Mouse (Mus musculus): ENCODE results near the gene Gm28372.

Gene Gm28372

DNA sequence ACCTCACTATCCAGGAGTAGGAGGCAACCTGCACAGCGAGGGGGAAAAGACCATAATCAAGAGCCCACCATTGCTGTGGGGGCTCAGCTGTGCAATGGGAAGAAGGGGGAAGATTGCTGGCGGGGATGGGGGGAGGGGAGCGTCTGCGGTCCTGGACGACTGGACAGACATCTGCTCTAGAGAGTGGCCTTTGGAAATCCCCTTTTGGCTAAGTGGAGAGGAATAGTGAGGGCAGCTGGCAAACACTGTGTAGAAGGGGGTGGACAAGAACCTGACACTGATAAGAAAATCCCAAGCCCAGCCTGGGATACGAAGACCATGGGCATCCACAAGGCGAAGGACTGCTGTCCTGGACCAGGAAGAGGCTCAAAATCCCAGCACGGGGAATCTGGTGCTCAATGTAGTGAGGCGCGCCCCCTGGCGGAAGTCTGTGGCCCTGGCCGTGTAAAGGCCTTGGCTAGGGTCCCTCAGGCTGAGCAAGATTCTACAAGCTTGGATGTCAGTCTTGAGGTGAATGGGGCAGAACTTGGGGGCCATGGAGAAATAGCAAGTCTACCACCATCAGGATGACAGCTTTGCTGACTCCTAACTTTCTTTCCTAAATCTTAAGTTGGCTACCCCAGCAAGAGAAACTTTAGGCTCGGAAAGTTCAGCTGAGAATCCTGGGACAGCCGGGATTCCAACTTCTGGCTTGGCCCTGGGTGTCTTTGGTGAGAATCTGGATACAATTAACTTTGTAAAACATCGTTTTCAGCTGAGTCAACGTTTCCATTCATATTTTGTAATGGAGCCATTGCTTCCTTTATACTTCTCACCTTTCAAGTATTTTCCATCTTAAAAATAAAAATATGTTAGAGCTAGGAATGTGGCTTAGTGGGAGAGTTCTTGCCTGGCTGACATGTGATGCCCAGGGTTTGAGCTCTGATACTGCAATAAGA is 6.8 kb downstream of the Gm28372 start:
- DNase-seq (ENCODE audit: low spot score in 2 of 2): peak in 1 of 2 experiments; percentile 69

DNA sequence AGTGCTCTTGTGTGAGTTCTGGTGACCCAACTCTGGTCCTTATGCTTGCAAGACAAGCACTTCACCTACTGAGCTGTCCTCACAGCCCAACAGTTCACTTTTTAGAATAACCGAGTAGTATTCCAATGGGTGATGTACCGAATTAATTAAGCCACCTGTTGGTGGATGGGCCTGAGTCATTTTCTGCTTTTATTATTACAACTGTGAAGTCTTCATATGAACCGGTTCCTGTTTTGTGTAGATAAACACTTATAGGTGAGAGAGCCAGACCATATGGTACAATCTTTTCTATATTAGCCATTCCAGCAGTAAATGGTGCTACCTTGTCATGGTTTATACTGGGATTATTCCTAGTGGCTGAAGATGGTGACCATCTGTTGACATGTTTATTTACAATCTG is 7.7 kb downstream of the Gm28372 start:
- no peak for DNase-seq (ENCODE audit: low spot score in 2 of 2)

DNA sequence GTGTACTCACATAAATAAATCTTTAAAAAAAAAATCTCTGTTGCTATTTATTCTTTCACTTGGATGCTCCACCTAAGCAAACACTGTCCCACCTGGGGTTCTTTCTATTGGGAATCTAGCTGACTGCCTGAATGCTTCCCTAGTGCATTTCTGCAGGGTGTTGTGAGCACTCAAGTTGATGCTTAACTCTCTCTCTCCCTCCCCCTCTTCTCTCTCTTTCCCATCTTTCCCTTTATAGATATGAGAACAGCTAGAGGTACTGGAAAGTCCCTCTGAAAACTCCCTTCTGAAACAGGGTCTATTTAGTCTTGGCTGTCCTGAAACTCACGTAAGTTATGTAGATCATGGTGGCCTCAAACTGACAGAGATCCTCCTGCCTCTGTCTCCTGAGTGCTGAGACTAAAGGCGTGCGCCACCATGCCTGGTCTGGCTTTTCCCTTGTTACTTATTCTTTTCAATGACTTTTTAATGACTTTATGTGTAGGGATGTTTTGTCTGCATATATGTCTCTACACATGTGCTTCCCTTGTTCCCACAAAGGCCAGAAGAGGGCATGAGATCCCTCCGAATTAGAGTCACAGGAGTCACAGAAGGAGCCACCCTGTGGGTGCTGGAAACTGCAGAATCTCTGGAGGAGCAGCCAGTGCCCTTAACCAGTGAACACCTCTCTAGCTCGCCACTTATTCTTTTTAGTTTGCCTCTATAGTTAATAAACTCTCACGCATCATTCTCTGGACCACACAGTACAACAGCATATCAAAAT is 9.2 kb downstream of the Gm28372 start:
- no peak for DNase-seq (ENCODE audit: low spot score in 2 of 2)

DNA sequence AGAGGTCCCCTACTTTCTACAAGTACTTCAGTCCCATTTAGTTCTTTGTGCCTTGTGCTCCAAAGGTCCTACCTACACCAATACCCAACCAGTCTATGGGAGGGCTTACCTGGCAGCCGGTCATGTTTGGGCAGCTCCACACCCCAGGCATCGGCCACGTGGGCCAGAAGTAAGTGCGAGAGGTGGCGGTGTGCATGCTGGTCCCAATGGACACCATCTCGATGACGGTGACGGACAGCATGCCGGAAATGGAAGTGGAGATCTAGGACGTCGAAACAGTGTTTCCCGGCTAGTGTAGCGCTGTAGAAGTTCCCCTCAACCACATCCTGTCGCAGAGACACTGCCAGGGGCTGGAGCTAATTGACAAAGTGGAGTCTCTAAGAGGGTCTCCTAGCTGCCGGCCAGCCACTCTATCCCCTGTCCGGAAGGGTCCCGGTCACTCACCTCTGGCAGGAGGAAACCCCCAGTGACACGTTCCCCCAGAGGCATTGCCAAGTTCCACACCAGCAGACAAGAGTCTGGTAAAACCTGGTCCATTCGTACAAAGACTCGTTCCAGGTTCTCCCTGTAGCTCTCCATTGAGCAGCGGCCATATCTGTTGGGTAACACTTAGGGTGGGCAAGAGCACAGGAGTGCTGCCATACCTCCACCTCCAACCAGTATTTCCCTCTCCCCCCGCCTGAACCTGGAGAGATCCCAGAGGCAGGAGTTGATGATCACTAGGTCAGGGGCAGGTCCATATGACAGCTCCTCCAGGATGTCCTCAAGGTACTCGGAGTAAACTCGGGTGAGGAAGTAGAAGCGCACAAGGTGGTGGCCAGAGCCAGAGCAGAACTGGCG is 17.0 kb downstream of the Gm28372 start:
- no peak for DNase-seq (ENCODE audit: low spot score in 2 of 2)

DNA sequence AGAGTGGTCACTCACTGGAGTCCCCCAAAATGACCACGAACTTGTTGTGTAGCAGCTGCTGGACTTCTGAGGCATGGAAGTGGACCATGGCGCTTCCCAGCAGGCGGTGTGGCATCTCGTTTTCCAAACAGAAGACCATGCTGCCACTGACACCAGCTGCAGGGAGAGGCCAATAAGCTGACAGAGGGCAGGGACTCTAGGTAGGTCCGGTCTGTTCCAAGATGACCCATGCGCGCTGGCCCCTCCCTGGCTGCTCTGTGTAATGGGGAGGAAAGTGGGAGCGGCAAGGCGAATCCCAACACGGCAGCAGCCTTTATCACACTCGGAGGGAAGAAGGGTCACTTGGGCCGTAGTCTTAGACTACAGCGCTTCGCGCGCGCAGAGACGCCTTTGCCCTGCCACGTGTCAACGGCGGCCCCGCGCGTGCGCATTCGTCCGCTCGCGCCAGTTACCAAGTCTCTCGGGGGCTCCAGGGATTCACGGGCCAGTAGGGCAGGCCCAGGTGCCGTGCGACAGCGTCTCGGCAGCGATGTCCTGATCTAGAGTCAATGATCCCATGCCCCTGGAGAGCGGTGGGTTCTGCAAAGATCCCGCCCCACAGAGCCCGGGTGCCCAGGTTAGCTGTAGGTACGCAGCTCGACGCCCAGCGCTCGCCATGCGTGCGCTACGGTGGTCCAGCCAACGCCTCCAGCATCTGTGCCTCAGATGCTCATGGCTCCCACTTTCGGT is 18.5 kb downstream of the Gm28372 start:
- DNase-seq (ENCODE audit: low spot score in 2 of 2): peak; percentile 62 to 79

DNA sequence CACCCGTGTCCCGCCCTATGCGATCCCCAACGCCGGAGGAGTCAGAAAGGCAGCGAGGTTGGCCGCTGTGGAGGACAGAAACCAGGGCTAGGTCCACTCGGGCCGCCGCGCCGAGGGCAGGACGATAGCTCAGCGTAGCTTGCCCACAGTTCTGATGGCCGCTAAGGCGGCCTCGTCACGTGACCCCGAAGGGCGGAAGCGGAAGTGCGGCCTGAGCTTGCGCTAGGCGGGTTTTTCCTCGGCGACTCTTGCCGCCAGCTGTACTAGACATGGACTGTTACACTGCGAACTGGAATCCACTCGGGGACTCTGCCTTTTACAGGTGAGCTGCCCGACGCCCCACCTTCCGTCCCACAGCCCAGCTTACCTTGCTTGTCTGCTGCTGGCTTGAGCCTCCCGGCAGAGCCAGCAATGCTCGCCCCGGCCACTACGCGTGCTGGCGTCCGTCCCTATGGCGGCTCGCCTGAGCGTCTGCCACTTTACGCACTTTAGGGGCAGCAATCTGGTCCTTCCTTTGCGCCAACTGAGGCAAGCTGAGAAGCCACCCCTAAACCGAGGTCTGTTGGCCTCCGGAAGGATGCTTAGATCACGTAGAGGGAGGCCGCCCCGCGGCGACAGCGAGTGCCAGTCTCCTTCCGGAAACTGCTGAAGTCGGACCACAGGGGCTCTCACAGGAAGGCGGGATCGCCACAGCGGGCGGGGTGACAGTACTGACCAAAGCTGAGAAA is 19.3 kb downstream of the Gm28372 start, which contains the start of the genes Vps16 and Pced1a:
Gene Vps16 (plus strand): TSS at position 214 of the 728 bp plus-strand sequence.
Gene Pced1a (minus strand): TSS at position 576 of the 728 bp plus-strand sequence.
- DNase-seq (ENCODE audit: low spot score in 2 of 2): peak; percentile 86 to 92

DNA sequence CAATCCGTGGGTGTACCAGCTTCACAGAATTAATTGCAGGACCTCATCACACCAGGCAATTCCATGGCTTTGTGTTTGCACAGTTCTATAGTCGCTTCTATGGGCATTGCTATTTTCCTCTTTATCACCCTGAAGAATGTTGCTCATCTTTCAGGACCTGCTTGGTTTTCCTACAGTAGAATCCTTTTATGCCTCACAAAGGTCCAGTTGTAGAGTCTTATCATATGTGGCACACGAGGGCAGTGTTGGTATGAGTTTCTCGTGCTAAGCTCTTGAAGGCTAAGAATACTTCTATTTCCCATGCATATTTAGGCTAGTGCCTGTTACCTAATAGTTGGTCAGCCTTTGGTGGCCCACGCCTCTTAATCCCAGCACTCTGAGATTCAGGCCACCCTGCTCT is 20.1 kb downstream of the Gm28372 start:
- no peak for DNase-seq (ENCODE audit: low spot score in 2 of 2)

DNA sequence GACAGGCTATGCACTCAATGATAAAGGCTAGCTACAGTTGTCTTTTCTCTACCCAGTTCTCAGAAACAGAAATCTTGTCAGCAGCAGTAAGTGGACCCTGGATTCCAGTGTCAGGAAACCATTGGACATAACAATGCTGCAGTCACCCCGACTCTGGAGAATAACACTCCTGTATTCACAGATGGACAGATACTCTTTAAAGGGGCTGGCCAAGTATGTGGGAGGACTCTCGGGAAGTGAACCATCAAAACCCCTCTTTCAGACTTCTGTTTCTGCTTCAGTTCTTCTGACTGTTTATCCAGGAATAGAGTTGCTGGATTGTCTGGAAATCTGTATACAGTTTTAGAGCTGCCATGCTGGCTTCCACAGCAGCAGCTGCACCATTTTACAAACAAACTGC is 24.8 kb downstream of the Gm28372 start:
- no peak for DNase-seq (ENCODE audit: low spot score in 2 of 2)

DNA sequence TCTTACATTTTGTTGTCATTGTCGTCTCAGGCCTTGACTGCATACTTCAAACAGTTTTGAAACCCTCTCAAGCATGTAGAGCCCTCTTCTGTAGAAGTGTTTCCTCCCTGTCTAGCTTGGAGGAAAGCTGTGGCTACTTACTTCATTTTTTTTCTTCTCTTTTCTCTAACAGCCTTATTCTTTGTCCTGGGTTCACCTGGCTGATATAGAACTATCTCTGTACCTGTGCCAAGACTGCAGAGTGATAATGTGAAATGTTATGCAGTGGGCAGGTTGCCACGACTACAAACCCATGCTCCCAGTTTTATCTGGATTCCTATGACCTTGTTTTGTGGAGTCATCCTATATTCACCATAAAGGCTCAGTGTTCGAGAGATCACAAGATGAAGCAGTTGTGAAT is 25.4 kb downstream of the Gm28372 start:
- no peak for DNase-seq (ENCODE audit: low spot score in 2 of 2)

DNA sequence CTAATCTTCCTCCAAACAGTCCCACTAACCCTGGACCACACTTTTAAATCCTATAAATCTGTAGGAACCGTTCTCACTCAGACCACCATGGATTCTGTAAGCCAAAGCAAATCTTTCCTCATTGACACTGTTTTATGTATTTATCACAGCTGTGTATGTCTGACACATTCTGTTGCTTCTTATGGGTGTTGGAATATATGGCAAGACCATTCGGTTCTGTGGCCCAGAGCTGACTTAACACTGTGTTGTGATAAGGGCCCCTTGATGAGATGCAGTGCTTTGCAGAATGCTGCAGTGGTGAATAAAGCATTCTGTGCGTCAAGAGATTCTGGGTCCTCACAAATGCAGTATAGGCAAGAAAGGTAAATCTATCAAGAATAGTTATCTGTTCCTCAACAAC is 27.1 kb downstream of the Gm28372 start:
- no peak for DNase-seq (ENCODE audit: low spot score in 2 of 2)

DNA sequence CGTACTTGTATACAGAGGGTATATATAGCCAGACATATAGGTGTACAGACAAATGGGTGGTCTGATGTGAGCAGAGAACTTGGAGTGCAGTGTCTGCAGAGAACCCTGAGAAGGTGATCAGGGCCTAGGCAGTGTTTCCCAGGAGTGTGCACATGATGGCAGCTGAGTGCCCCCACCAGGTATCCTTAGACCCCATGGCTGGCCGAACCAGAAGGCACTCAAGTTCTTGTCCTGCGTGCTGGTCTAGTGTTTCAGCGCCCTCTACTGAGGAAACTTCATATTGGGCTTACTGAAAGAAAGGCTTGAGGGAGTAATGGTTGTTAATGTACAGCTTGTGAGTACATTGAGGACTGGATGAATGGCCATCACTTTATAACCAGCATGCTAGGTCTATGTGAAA is 28.1 kb downstream of the Gm28372 start:
- DNase-seq (ENCODE audit: low spot score in 2 of 2): no peak

DNA sequence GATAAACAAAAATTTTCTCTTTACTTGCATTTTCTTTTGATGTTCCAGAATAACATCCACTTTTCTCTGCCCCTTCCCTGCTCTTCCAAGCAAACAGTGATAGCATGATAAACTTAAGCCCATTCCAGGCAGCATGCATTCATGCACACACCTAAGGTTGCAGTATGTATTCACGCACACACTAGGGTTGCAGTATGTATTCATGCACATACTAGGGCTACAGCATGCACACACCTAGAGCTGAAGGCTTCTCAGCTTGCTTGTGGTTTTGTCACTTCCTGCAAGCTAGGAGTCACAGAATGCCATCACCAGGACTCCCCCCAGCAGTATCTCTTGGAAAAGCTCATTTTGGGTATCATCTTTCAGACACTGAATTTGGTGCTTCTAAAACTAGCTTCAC is 31.7 kb downstream of the Gm28372 start:
- no peak for DNase-seq (ENCODE audit: low spot score in 2 of 2)

DNA sequence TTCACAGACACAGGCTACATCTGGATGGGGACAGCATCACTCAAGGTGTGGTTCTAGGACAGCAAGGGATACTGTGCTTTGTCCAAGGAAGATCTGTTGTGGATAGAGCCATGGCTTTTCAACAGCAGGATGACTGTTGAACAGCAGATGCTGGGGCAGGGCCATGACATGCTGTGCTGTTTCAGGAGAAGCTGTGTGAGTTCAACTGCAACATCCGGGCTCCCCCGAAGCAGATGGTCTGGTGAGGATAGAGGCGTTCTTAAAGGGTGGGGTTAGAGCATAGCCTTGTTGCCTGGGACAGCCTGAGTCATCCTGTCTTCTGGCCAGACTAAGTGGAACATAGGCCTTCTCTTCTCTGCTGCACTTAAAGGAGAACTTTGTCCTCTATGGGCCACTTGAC is 33.8 kb downstream of the Gm28372 start:
- no peak for DNase-seq (ENCODE audit: low spot score in 2 of 2)

DNA sequence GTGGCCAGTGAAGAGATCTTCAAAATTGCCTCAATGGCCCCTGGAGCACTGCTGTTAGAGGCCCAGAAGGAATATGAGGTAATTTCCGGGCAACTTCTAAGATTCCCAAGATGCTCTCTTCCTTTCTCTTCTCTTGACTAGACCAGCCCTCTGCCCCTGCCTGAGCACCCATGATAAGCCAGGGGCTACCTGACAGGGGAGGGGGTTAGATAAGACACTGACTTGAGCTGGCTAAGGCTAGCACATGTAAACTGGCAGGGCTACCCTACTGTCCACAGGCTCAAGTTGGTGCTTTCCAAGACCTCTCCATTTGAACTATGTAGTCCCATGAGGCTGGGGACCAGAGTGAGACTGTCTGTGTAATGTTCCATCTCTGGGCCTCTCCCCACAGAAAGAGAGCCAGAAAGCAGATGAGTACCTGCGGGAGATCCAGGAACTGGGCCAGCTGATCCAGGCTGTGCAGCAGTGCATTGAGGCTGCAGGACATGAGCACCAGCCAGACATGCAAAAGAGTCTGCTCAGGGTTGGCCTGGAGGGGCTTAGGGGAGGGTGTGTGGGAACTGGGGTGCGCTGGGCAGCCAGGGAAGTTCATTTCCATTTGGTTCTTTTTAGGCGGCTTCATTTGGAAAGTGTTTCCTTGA is 34.9 kb downstream of the Gm28372 start:
- no peak for DNase-seq (ENCODE audit: low spot score in 2 of 2)

DNA sequence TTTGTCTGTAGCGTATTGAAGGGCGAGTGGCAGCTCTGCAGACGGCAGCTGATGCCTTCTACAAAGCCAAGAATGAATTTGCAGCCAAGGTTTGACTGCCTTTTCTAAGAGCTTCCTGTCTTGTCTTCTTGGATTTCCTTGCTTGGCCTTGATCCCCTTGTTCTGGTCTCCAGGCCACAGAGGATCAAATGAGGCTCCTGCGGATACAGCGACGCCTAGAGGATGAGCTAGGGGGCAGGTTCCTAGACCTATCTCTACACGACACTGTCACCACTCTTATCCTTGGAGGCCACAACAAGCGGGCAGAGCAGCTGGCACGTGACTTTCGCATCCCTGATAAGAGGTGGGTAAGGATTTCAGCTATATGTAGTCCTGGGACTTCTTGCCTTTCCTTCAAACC is 37.1 kb downstream of the Gm28372 start:
- DNase-seq (ENCODE audit: low spot score in 2 of 2): no peak

DNA sequence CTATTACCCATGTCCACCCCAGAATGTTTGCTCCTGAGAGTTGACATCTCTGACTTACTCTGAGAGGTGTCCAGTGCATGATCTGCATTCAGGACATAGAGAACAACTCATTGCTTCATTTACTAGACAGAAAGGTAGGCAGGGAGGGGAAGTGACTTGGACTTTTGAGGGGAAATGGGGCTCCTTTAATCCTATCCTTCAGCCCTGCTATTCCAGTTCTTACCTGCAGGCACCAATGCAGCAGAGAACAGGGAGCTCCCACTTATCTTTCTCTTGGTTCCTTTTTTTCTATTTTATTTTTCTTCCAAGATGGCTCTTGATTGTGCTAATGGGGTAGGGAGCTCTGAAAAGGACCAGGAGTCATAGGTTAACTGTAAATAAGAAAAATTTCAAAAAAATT is 43.4 kb downstream of the Gm28372 start:
- no peak for DNase-seq (ENCODE audit: low spot score in 2 of 2)

DNA sequence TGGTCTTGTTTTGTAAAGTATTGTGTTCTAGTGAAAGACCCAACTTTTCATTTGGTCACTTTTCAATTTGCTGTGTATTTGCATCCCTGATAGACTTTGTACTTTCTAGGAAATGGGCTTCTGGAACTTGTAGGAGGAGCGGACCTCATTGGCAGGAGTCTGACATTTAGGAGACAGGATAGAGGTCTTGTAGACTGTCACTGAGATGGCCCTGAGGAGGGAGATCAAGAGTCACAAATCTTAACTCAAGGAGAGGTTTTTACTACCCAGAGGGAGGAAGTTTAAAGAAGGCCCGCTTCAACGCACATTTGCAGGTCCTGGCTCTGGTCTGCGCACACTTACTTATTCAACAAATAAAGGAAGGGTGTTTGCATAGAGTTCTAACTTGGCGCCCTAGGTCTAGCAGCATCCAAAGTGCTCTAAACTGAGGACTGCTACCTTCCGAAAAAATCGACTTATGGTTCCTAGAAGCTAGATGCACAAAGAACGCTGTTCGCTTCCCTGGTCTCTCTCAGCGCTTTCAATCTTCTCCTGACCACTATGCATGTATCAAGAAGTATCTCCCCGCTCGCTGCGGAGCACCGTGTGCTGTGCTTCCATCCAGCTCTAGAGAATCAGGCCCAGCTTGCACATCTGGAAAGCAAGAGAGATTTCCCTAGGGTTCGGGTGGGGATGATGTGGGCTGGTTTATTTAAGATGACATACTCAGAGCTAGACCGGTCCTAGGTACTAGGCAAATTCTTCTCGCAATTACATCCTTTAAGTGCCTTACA is 44.2 kb downstream of the Gm28372 start:
- no peak for DNase-seq (ENCODE audit: low spot score in 2 of 2)

DNA sequence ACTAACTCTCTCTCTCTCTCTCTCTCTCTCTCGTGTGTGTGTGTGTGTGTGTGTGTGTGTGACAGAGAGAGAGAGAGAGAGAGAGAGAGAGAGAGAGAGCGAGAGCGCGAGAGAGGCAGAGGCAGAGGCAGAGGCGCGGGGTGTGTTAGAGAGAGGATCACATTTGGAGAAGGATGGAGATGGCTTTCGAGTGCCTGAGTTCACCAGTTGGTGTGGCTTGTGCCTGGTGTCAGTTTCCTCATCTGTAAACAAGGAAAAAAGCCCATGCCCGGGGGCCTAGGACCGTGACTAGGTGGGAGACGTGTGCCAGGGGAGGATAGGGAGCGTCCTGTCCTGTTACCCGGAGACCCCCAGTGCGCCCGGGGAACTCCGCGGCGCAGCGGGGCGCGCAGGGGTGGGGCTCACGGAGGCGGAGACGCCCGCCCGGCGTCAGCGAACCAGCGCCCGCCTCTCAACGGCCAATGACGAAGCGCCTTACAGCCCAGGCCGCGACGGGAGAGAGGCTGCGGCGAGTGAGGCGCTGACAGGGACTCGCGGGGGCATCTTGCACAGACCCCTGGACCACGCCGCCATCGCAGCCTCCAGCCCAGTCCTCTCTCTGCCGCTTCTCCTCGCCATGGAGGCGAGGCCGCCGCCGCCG is 44.9 kb downstream of the Gm28372 start, which contains the start of gene Ptpra:
Gene Ptpra (plus strand): TSS at position 485 of the 640 bp plus-strand sequence.
- peak; percentile 79 to 92 for DNase-seq (ENCODE audit: low spot score in 2 of 2)

DNA sequence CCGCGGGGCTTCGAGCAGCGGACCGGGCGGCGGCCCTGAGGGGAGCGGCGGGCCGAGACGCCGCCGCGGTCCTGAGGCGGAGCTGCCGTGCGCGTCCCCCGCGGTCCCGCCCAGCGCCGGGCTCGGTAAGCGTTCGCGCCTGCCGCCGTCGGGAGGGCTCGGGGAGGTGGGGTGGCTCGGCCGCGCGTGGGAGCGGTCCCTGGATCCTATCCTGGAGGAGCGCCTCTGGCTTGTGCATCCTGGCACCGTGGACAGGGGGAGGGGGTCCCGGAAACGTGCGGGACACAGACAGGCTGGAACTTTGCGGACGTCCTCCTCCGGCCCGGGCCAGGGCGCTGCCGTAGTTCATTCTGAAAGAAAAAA is 45.4 kb downstream of the Gm28372 start:
- DNase-seq (ENCODE audit: low spot score in 2 of 2): peak; percentile 58 to 74
